31 mouse cellular contexts compared by ENCODE assay signal in genomic region chr1:72696256-72696655, GRCm38 (mm10). TPM values are rescaled to one million over a fixed set of nuclear protein-coding genes. Genes with fewer than 3 reads are reported as not detected.
DNase-seq lines count a peak whose midpoint lies in the region; TF ChIP-seq lines count a peak whose summit lies in the region.
"Had no signal": no experiment of that assay in that cellular context is flagged by ENCODE, and none has a peak within 500 bp of the region (broad histone marks: within the 10 kb centered on the region; RNA-seq: fewer than 3 reads in every experiment).

No protein-coding gene starts in this region.

- TF ChIP-seq POLR2A in CH12.LX (IDR thresholded peaks at IDR 0.05; ENCODE audit: low read depth, low read length): no peak

- H3K27me3 ChIP-seq in heart, embryonic 10.5 days (ENCODE audit: insufficient read depth, poor library complexity, severe bottlenecking): no peaks in the 10 kb centered on the region
- H3K27me3 ChIP-seq in CH12.LX (replicated peaks): no peaks in the 10 kb centered on the region
- H3K27me3 ChIP-seq: forebrain, embryonic 12.5 days; stomach, embryonic 15.5 days had no signal

- peak; percentile 82 for DNase-seq in heart, embryonic 10.5 days (ENCODE audit: low spot score)
- no peak for DNase-seq in heart, adult 11 months
- DNase-seq in CH12.LX (ENCODE audit: extremely low read depth) (peak; percentile 55), WW6 (ENCODE audit: low read depth, low spot score) (peak; percentile 60)
- peak; percentile 73 for DNase-seq in naive thymus-derived CD4-positive, alpha-beta T cell, adult 2 months (ENCODE audit: low read depth)
- no peak for DNase-seq in cerebellum, postnatal 14 days
- DNase-seq in thymus, postnatal 36 days: no peak
- no peak for DNase-seq in right cerebral cortex, adult 2 months (ENCODE audit: low spot score in 2 of 2)
- DNase-seq: adrenal gland, postnatal 10 days; cerebellum, adult 11-12 months; gastrocnemius, postnatal 14 days; heart, adult 2 months; kidney, adult 2 months; kidney, postnatal 14 days; lung, adult 2 months; lung, postnatal 4 days; spleen, adult 18-20 months; thymus, adult 18-20 months had no signal

- no peaks in the 10 kb centered on the region for H3K4me1 ChIP-seq in heart, embryonic 10.5 days
- no peaks in the 10 kb centered on the region for H3K4me1 ChIP-seq in CH12.LX (ENCODE audit: control insufficient read depth in 1 of 2, insufficient read depth in 2 of 2)
- H3K4me1 ChIP-seq: embryonic facial prominence, embryonic 10.5 days; forebrain, embryonic 12.5 days; limb, embryonic 10.5 days; stomach, embryonic 15.5 days had no signal

- dilution Hi-C loops in CH12.LX (cut with MboI; ENCODE audit: extremely low pct_ligation_motif_present, extremely low pct_unique_long_range_greater_than_20kb, low sequenced_read_pairs): no loop called here

- no peak for TF ChIP-seq EP300 in CH12.LX (IDR thresholded peaks at IDR 0.05; ENCODE audit: low read length)

- H3K9me3 ChIP-seq in heart, embryonic 10.5 days: no peaks in the 10 kb centered on the region
- no peaks in the 10 kb centered on the region for H3K9me3 ChIP-seq in CH12.LX (replicated peaks; ENCODE audit: low read length)
- H3K9me3 ChIP-seq: embryonic facial prominence, embryonic 10.5 days; forebrain, embryonic 12.5 days; limb, embryonic 10.5 days; stomach, embryonic 15.5 days had no signal

- no peak overlapping the region for H3K9ac ChIP-seq in CH12.LX (ENCODE audit: insufficient read depth, low read depth)
- H3K9ac ChIP-seq: forebrain, embryonic 12.5 days; stomach, embryonic 15.5 days had no signal

- H3K36me3 ChIP-seq in heart, embryonic 10.5 days: no peaks in the 10 kb centered on the region
- H3K36me3 ChIP-seq in CH12.LX (replicated peaks in 1 of 2; ENCODE audit: control insufficient read depth in 1 of 2, insufficient read depth in 1 of 2, low read length in 1 of 2): no peaks in the 10 kb centered on the region
- H3K36me3 ChIP-seq: embryonic facial prominence, embryonic 10.5 days; forebrain, embryonic 12.5 days; limb, embryonic 10.5 days; stomach, embryonic 15.5 days had no signal

- H3K4me3 ChIP-seq in heart, embryonic 10.5 days: no peak overlapping the region
- no peak overlapping the region for H3K4me3 ChIP-seq in CH12.LX (replicated peaks in 1 of 3; ENCODE audit: low read depth in 2 of 3, low read length in 2 of 3, poor library complexity in 1 of 3)
- H3K4me3 ChIP-seq: embryonic facial prominence, embryonic 10.5 days; forebrain, embryonic 12.5 days; heart, adult 2 months; left cerebral cortex, adult 2 months; limb, embryonic 10.5 days; stomach, embryonic 15.5 days had no signal

- H3K79me2 ChIP-seq in CH12.LX (replicated peaks; ENCODE audit: control insufficient read depth, extremely low read depth, insufficient read depth, poor library complexity, severe bottlenecking): no peaks in the 10 kb centered on the region

- no peak for TF ChIP-seq CTCF in CH12.LX (conservative IDR thresholded peaks at IDR 0.05 in 1 of 2, IDR thresholded peaks at IDR 0.05 in 1 of 2; ENCODE audit: low read depth in 2 of 2, low read length in 2 of 2)

- WGBS in heart, embryonic 10.5 days: 48% methylated on average over 3 of the region's 3 CpGs

- in situ Hi-C loops in CH12.LX (cut with MboI; ENCODE audit: low pct_ligation_motif_present, low pct_unique_long_range_greater_than_20kb, low sequenced_read_pairs): no loop called here

- H3K27ac ChIP-seq in heart, embryonic 10.5 days: no peak overlapping the region
- no peak overlapping the region for H3K27ac ChIP-seq in CH12.LX (ENCODE audit: insufficient read depth, low read depth)
- H3K27ac ChIP-seq: embryonic facial prominence, embryonic 10.5 days; forebrain, embryonic 12.5 days; heart, adult 2 months; left cerebral cortex, adult 2 months; limb, embryonic 10.5 days; stomach, embryonic 15.5 days had no signal

- no peak for TF ChIP-seq RAD21 in CH12.LX (IDR thresholded peaks at IDR 0.05; ENCODE audit: low read depth, low read length)

- H3K4me2 ChIP-seq in CH12.LX (ENCODE audit: insufficient read depth, low read depth, poor library complexity, severe bottlenecking): no peak overlapping the region
- H3K4me2 ChIP-seq: forebrain, embryonic 12.5 days; liver, embryonic 11.5 days; stomach, embryonic 15.5 days had no signal

TF ChIP-seq in CH12.LX, 34 proteins besides CTCF, POLR2A, EP300 and RAD21:
- TF ChIP-seq ZNF384 (IDR thresholded peaks at IDR 0.05; ENCODE audit: low read depth, low read length) (no peak), MAX (IDR thresholded peaks at IDR 0.05; ENCODE audit: low read length) (no peak), PAX5 (IDR thresholded peaks at IDR 0.05; ENCODE audit: low read length) (no peak), E2F4 (IDR thresholded peaks at IDR 0.05; ENCODE audit: insufficient replicate concordance, low read depth, low read length) (no peak)

RNA-seq across cellular contexts. Expression of gene Ankar, which starts 4.1 kb away (rescaled TPM):
- not detected in 2 replicates for polyA plus RNA-seq in heart, embryonic 10.5 days (2016; fragmentation: Nextera tagmentation; extraction: Ambion mirVana)
- total RNA-seq in CH12.LX (2012; rRNA removed) (not detected in 2 replicates), CH12.LX (2014; rRNA removed) (not detected in 2 replicates)
- polyA plus RNA-seq in CH12.LX (2012; ENCODE audit: insufficient read length, low read depth): not detected in 2 replicates
- total RNA-seq: adrenal gland, postnatal 10 days; common myeloid progenitor, adult 5-6 weeks; ES-E14; gastrocnemius, postnatal 14 days; heart, adult 2 months; hematopoietic stem cell, adult 5-6 weeks; left cerebral cortex, adult 2 months; midbrain, postnatal 0 days had no signal
- polyA plus RNA-seq: embryonic facial prominence, embryonic 10.5 days; forebrain, embryonic 12.5 days; heart, adult 2 months; heart, embryonic 16.5 days; kidney, adult 2 months; limb, embryonic 10.5 days; liver, embryonic 11.5 days; lung, adult 2 months; midbrain, postnatal 0 days; neural tube, embryonic 11.5 days; stomach, embryonic 15.5 days; urinary bladder, adult 2 months had no signal

RNA-seq across cellular contexts. Expression of gene Rpl37a, which starts 14.8 kb away (rescaled TPM):
- 999 and 1,018 TPM in 2 replicates for polyA plus RNA-seq in heart, embryonic 10.5 days (2016; fragmentation: Nextera tagmentation; extraction: Ambion mirVana)
- total RNA-seq in CH12.LX (2012; rRNA removed) (2,433 and 2,459 TPM in 2 replicates), CH12.LX (2014; rRNA removed) (1,302 and 1,462 TPM in 2 replicates)
- polyA plus RNA-seq in CH12.LX (2012; ENCODE audit: insufficient read length, low read depth): 1,181 and 1,419 TPM in 2 replicates

Comparison
In these comparisons a context has a peak if more than half of its experiments do, and no peak if none do; other contexts are left out.
1. DNase-seq: peak in heart, embryonic 10.5 days (single experiment), CH12.LX (single experiment), WW6 (single experiment) and naive thymus-derived CD4-positive, alpha-beta T cell, adult 2 months (single experiment); none in heart, adult 11 months (single experiment), cerebellum, postnatal 14 days (0 of 2), thymus, postnatal 36 days (0 of 2) and right cerebral cortex, adult 2 months (0 of 2).